Mouse (Mus musculus): ENCODE measurements around the gene Klk1. TPM values are rescaled to one million over a fixed set of nuclear protein-coding genes. Genes with fewer than 3 reads are reported as not detected.
A peak's percentile ranks its signal among the peaks of the same experiment; 100 is the strongest.
"Not testable (repeated sequence)": the region's sequence is repeated elsewhere in the genome, so short reads cannot be mapped to it uniquely, and the experiment has no call there.

Klk1 gene
- under 1 TPM in 1 of 2 experiments, not detected in 1; 0.33 TPM for total RNA-seq (2021)

- intact Hi-C loops (cut with DNase I): no loop called here
- no peak for DNase-seq
Observed at GRCm38 (mm10) chr7:44225076-44225475, at the start of gene Klk1. TSS of gene Klk1 (plus strand) at chr7:44225360.

- intact Hi-C loops (cut with DNase I): no loop called here
- DNase-seq: no peak
Observed at GRCm38 (mm10) chr7:44179299-44180045, 45.7 kb upstream of the Klk1 start.

- intact Hi-C loops (cut with DNase I); DNase-seq: not testable (repeated sequence)
Observed at GRCm38 (mm10) chr7:44186516-44186915, 38.6 kb upstream of the Klk1 start.

DNA sequence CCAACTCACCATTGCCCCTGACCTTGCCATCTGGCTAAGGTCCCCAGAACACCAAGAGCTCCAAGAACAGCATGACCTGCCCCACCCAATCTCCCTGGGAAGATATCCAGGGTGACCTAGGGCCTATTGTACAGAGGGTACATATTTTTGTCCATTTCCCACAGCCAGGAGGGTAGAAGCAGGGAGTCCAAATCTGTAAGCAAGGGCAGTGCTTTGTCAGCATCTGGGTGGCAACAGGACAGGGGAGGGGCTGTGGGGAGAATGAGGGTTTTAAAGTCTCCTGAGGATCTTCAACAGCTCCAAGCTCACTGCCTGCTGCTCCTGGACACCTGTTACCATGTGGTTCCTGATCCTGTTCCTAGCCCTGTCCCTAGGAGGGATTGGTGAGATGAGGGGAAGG lies 37.2 kb upstream of the Klk1 start, which contains the start of gene Klk1b24:
Gene Klk1b24, plus strand, starts transcription at position 301 of the 400 bp plus-strand sequence.
- intact Hi-C loops (cut with DNase I); DNase-seq: not testable (repeated sequence)

DNA sequence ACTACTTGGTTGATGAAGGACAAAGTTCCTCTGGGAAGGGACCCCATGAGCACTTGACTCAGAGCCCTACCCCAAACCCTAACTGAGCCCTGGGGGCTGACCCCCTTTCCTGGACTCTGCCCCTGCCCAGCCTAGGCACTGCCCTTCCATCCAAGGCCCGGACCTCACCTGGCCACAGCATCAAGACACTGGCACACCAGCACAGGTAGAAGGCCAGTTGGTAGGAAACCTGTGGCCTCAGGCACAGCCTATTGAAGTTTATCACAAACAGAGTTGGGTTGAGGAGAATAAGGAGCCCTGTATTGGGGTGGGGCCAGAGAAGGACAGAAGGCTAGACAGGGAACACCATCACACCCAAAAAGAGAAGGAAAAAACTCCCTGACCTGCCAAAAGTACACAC lies 31.7 kb upstream of the Klk1 start:
- DNase-seq; intact Hi-C loops (cut with DNase I): not testable (repeated sequence)

GRCm38 (mm10) chr7:44197891-44198290 lies 27.3 kb upstream of the Klk1 start, which contains the start of gene Klk1b3:
TSS of gene Klk1b3 (plus strand) at chr7:44198191.
- no peak for DNase-seq
- intact Hi-C loops (cut with DNase I): no loop called here

DNA sequence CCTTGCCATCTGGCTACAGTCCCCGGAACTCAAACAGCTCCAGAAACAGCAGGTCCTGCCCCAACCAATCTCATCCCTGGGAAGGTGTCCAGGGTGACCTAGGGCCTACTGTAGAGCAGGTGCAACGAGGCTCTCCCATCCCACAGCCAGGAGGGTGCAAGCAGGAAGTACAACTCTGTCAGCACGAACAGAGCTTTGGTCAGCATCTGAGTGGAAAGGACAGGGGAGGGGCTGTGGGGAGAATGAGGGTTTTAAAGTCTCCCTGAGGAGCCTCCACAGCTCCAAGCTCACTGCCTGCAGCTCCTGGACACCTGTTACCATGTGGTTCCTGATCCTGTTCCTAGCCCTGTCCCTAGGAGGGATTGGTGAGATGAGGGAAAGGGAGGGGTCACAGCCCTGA lies 18.0 kb upstream of the Klk1 start, which contains the start of gene Klk1b4:
Gene Klk1b4, plus strand, starts transcription at position 301 of the 400 bp plus-strand sequence.
- intact Hi-C loops (cut with DNase I): not testable (repeated sequence)

DNA sequence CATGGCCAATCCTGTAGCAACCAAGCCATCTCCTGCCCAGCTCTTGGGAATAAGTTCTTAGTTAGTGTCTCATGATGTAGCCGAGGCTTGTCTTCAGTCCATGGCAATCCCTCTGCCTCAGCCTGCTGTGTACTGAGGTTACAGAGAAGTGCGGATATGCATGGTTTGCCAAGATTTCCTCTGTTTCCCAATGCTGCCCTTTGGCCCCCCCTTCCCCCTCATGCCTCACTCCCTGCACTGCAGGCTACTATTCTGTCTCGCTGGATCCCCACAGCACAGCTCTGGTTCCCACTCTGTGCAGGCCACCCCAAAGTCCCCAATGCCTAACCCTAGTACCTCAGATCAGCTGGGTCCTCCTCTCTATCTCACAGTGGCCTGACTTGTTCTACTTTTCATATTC lies 16.9 kb upstream of the Klk1 start:
- DNase-seq: no peak
- intact Hi-C loops (cut with DNase I): no loop called here

More for the DNA sequence above, 18.0 kb upstream of the Klk1 start, which contains the start of gene Klk1b4:
- not testable (repeated sequence) for DNase-seq

DNA sequence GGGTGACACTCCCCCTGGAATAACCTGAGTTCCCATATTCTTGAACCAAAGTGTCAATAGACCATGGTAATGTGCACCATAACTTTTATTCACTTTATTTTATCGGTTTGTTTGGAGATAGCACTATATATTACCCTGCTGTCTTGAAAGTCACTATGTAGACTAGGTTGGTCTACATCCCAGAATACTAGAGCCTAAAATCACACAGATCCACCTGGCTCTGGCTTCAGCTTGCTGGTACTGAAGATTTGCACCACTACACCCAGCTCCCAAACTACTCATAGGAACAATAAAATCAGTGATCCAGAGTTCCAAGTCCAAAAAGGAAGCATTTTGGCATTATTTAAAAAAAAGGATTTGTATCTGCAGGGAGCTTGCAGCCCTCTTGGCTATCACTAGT lies 9.5 kb upstream of the Klk1 start, which contains the start of gene Klk1b5:
Gene Klk1b5, plus strand, starts transcription at position 301 of the 400 bp plus-strand sequence.
- no peak for DNase-seq
- intact Hi-C loops (cut with DNase I): no loop called here

DNA sequence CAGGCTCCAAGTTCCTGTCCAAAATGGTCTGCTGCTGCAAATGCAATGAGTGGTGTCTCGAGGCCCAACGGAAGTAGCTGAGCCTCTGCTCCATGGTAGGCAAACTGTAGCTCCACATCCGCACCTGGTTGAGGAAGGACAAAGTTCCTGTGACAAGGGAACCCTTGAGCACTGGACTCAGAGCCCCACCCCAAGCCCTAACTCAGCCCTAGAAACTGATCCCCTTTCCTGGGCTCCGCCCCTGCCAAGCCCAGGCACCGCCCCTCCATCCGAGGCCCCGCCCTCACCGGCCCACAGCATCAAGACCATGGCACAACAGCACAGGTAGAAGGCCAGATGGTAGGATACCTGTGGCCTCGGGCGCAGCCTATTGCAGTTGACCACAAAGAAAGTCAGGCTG lies 3.6 kb upstream of the Klk1 start:
- intact Hi-C loops (cut with DNase I); DNase-seq: not testable (repeated sequence)

DNA sequence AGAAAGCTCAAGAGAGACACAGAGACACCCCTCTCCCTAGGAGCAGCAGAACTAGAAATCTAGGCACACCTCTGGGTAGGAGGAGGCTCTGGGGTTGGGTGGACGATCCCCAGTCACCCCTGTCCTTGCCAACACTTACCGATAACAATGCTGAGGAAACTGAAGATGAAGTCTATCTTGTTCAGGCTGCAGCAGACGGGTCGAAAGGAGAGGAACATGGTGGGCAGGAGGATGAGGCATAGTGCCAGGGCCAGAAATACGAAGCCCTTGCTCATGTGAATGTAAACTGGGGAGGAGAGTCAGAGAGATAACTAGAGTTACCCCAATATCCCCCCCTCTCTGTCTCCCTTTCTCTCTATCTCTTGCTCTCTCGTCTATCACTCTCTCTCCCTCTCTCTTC lies 2.8 kb upstream of the Klk1 start:
- intact Hi-C loops (cut with DNase I); DNase-seq: not testable (repeated sequence)

DNA sequence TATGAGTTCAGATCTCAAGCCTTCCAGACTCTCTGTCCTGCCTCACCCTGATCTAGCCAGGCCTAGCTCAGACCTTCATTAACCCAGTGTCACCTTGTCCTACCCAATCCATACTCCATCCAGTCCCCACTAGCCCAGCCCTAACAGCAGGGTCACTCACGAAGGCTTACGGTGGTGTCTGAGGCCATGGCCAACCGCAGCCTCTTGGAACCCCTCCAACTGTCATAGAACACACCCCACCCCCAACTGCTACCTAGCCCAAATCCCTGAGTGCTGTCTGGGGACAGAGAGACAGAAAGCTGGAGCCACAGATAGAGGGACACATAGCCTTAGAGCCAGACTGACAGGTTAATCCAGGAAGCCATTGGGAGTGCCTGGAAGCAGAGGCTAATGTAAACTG lies 10.7 kb downstream of the Klk1 start, which contains the start of gene Gm36864:
Gene Gm36864, plus strand, starts transcription at position 269 of the 400 bp plus-strand sequence.
- intact Hi-C loops (cut with DNase I): no loop called here
- DNase-seq: no peak

- intact Hi-C loops (cut with DNase I): loop anchor here (10.0 kb wide), 1 partner anchor 1695 kb away; no protein-coding TSS in a partner anchor
- no peak for DNase-seq
Observed at GRCm38 (mm10) chr7:44239913-44240312, 14.8 kb downstream of the Klk1 start.

- intact Hi-C loops (cut with DNase I): loop anchor here (10.0 kb wide), 1 partner anchor 1694 kb away; no protein-coding TSS in a partner anchor
Observed at GRCm38 (mm10) chr7:44240712-44241111, 15.6 kb downstream of the Klk1 start.

GRCm38 (mm10) chr7:44241163-44241562 lies 16.0 kb downstream of the Klk1 start:
- intact Hi-C loops (cut with DNase I): loop anchor here (10.0 kb wide), 1 partner anchor 1694 kb away; no protein-coding TSS in a partner anchor
- no peak for DNase-seq

More at GRCm38 (mm10) chr7:44240712-44241111, 15.6 kb downstream of the Klk1 start:
- DNase-seq: no peak

DNA sequence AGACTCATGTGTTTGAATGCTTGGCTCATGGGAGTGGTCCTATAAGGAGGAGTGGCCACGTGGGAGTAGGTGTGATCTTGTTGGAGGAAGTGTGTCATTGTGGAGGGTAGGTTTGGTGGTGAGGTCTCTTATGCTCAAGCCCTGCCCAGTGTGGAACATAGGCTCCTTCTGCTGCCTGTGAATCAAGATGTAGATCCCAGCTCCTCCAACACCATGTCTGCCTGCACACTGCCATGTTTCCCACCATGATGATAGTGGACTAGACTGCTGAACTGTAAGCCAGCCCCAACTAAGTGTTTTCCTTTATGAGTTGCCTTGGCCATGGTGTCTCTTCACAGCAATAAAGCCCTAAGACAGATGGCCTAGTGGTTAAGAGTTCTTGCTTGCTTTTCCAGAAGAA lies 18.9 kb downstream of the Klk1 start:
- DNase-seq: no peak
- intact Hi-C loops (cut with DNase I): loop anchor here (10.0 kb wide), 1 partner anchor 1691 kb away; no protein-coding TSS in a partner anchor

DNA sequence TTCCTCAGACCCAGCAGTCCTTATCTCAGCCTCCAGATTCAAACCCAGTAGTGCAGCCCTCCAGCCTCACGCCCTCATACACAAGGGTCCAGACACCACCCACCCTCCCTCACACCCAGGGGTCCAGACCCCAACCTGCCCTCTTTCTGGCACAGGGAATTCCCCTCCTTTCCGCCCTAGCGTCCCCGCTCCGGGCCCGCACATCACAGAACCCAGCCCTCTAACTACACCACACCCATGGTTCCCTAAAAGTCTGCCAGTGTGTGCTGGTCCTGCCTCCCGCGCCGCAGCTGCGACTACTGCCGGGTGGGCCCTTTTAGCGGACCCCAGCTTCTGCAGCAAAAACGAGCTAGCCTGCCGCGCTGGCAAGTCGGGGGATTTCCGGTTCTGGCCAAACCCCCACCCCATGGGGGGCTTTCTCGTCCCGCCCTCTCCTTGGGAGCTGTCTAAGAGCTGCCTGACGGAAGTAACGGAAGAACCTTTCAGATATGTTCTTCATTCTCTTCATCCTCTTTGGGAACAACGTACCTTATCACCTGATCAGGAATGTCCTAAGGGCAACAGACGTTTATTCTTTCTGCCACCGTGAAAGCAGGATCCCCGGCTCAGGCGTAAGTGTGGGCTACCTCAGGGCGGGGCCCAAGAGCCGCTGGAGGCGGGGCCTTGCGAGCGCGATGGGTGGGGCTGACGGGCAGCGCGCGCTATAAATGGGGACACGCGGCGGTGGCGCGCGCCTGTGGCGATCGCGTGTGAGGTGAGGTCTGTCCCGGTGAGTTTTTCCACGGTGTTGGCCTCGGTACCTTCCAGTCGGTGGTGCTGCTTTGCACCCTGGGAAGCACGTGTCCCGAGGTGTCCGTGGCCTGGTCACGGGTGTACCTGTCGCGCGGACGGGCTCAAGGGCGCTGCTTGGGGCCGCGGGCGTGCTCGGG lies 21.2 kb downstream of the Klk1 start, which contains the start of the genes 1700028J19Rik and 2410002F23Rik:
Gene 1700028J19Rik, minus strand, starts transcription at position 641 of the 929 bp plus-strand sequence.
Gene 2410002F23Rik, plus strand, starts transcription at position 668 of the 929 bp plus-strand sequence.
- peak; percentile 94 to 96 for DNase-seq
- intact Hi-C loops (cut with DNase I): loop anchor here (2.0 to 10.0 kb wide), 5 partner anchors 58 to 1688 kb away; partner anchors contain the start of genes Cldnd2, Etfb, Gm45233 and Nr1h2

GRCm38 (mm10) chr7:44246984-44247470 lies 21.9 kb downstream of the Klk1 start:
- intact Hi-C loops (cut with DNase I): loop anchor here (2.0 to 10.0 kb wide), 5 partner anchors 58 to 1688 kb away; partner anchors contain the start of genes Cldnd2, Etfb, Gm45233 and Nr1h2

DNA sequence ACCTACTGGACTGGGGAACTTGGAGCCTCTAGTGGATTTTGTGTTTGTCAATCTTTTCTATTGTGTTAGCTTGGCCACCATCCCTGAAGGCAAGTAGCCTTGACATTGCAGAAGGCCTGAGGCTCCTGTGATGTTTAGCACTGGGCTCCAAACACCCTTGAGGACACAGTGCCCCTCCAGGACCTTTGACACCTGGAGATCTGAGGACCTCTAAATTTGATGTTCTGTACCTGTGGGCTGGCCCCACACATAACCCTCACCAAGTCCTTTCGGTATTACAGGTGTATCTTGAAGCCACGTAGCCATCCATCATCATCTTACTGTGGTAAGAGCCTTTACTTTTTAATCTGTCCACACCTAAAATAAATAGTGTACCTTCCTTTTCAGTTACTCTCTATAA lies 22.8 kb downstream of the Klk1 start:
- intact Hi-C loops (cut with DNase I): loop anchor here (2.0 to 10.0 kb wide), 5 partner anchors 57 to 1687 kb away; partner anchors contain the start of genes Cldnd2, Etfb, Gm45233 and Nr1h2

More at GRCm38 (mm10) chr7:44246984-44247470, 21.9 kb downstream of the Klk1 start:
- no peak for DNase-seq

More for the DNA sequence above, 22.8 kb downstream of the Klk1 start:
- DNase-seq: no peak

All from heart, postnatal 36 days (tissue).